Mouse (Mus musculus): ENCODE data around the gene Gm37240. TPM values are rescaled to one million over a fixed set of nuclear protein-coding genes. Genes with fewer than 3 reads are reported as not detected.

The Gm37240 gene
- polyA plus RNA-seq, 1 experiment from 2014 or later, result 0.11 TPM

DNA sequence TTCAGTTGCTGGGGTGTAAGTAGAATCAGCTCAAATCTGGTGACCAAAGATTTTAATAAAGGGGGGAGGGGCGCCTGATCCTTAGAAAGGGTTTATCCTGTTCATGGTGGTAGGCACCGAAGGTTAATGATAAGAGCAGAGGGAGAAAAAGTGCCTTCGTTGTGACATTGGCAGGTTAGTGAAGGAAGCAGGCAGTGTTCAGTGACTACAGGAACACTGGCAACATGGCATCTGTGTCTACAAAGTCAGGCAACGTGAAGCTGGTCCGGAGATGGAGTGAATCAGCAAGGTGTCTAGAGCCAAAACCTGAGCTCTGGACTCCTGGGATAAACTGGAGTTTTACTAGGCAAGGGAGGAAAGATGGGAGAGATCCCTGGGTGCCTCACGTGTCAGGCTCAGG, 1288.6 kb downstream of the Gm37240 start:
- WGBS, result 86% methylated on average over 6 of the region's 6 CpGs
- DNase-seq (no peak), ATAC-seq (ENCODE audit: low FRiP score, low TSS enrichment) (no peak)
- Histone ChIP-seq H3K4me2 (ENCODE audit: low read length) (no peak overlapping the region), H3K4me3 (replicated peaks; ENCODE audit: low read depth, low read length) (no peak overlapping the region), H3K27ac (replicated peaks; ENCODE audit: low read depth, low read length) (no peak overlapping the region), H3K9me3 (ENCODE audit: control insufficient read depth, low read length) (no peaks in the 10 kb centered on the region), H3K27me3 (ENCODE audit: control insufficient read depth, insufficient read depth, low read length) (peaks cover 9% of the 10 kb centered on the region), H3K9ac (replicated peaks; ENCODE audit: low read length) (no peak overlapping the region), H3K4me1 (ENCODE audit: control insufficient read depth, insufficient read depth, low read length) (no peaks in the 10 kb centered on the region), H3K36me3 (ENCODE audit: control insufficient read depth, insufficient read depth, low read length) (no peaks in the 10 kb centered on the region)

- ATAC-seq (ENCODE audit: low FRiP score, low TSS enrichment) (no peak), DNase-seq (no peak)
- H3K9ac ChIP-seq (replicated peaks; ENCODE audit: low read length), result no peak overlapping the region
- H3K9me3 ChIP-seq (ENCODE audit: control insufficient read depth, low read length), result no peaks in the 10 kb centered on the region
- peaks cover 9% of the 10 kb centered on the region for H3K27me3 ChIP-seq (ENCODE audit: control insufficient read depth, insufficient read depth, low read length)
- no peak overlapping the region for H3K4me2 ChIP-seq (ENCODE audit: low read length)
- no peak overlapping the region for H3K27ac ChIP-seq (replicated peaks; ENCODE audit: low read depth, low read length)
- no peaks in the 10 kb centered on the region for H3K36me3 ChIP-seq (ENCODE audit: control insufficient read depth, insufficient read depth, low read length)
- no peak overlapping the region for H3K4me3 ChIP-seq (replicated peaks; ENCODE audit: low read depth, low read length)
- H3K4me1 ChIP-seq (ENCODE audit: control insufficient read depth, insufficient read depth, low read length), result no peaks in the 10 kb centered on the region
- 85% methylated on average over 6 of the region's 6 CpGs for WGBS
Observed at GRCm38 (mm10) chr3:84597996-84598734, 1289.2 kb downstream of the Gm37240 start.

GRCm38 (mm10) chr3:84595677-84596234, 1291.6 kb downstream of the Gm37240 start:
- ATAC-seq (ENCODE audit: low FRiP score, low TSS enrichment) (no peak), DNase-seq (peak; percentile 23)
- no peaks in the 10 kb centered on the region for H3K9me3 ChIP-seq (ENCODE audit: control insufficient read depth, low read length)
- peaks cover 13% of the 10 kb centered on the region for H3K27me3 ChIP-seq (ENCODE audit: control insufficient read depth, insufficient read depth, low read length)
- H3K4me1 ChIP-seq (ENCODE audit: control insufficient read depth, insufficient read depth, low read length), result no peaks in the 10 kb centered on the region
- 33% methylated on average over 5 of the region's 5 CpGs for WGBS
- H3K4me3 ChIP-seq (replicated peaks; ENCODE audit: low read depth, low read length), result no peak overlapping the region
- H3K4me2 ChIP-seq (ENCODE audit: low read length), result peak overlapping the region; percentile 33
- no peak overlapping the region for H3K9ac ChIP-seq (replicated peaks; ENCODE audit: low read length)
- H3K36me3 ChIP-seq (ENCODE audit: control insufficient read depth, insufficient read depth, low read length), result no peaks in the 10 kb centered on the region
- no peak overlapping the region for H3K27ac ChIP-seq (replicated peaks; ENCODE audit: low read depth, low read length)

DNA sequence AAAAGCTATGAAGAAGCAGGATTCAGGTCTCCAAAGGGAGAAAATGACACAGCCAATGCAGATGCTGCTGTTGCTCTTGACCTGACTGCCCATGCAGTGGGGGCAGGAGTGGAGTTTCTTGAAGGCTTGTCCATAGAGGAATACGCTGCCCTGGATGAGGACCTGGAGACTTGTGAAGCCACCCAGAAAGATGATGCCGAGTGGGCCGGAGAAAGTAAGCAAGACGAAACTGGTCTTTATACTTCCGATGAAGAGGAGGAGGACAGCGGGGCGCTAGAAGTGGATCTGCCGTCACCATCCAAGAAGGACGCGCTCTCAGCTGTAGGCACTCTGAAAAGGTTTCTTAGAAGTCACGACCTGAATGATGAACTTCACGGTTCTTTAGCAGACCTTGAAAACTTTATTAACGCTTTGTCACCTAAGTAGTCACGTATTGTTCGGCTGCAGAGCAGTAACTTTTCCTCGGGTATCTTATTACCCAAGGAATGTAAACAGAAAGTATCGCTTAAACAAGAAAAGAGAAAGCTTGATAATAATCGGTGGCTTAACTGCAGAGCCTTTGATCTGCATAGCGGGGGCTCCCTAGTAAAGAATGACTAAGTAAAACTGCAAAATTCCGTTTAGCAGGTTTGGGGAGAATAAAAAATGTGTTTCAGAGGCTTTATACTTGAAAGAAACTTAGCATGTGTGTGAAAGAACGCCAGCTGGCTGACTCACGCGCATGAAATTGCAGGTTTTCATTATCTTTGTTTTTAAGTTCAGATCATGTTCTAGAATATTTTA, 1292.2 kb downstream of the Gm37240 start:
- Histone ChIP-seq H3K27ac (replicated peaks; ENCODE audit: low read depth, low read length) (no peak overlapping the region), H3K36me3 (ENCODE audit: control insufficient read depth, insufficient read depth, low read length) (no peaks in the 10 kb centered on the region), H3K4me2 (ENCODE audit: low read length) (peak overlapping the region; percentile 33), H3K4me3 (replicated peaks; ENCODE audit: low read depth, low read length) (no peak overlapping the region), H3K9me3 (ENCODE audit: control insufficient read depth, low read length) (no peaks in the 10 kb centered on the region), H3K27me3 (ENCODE audit: control insufficient read depth, insufficient read depth, low read length) (peaks cover 13% of the 10 kb centered on the region), H3K4me1 (ENCODE audit: control insufficient read depth, insufficient read depth, low read length) (no peaks in the 10 kb centered on the region), H3K9ac (replicated peaks; ENCODE audit: low read length) (no peak overlapping the region)
- 6% methylated on average over 23 of the region's 23 CpGs for WGBS
- peak; percentile 28 for DNase-seq
- no peak for ATAC-seq (ENCODE audit: low FRiP score, low TSS enrichment)

DNA sequence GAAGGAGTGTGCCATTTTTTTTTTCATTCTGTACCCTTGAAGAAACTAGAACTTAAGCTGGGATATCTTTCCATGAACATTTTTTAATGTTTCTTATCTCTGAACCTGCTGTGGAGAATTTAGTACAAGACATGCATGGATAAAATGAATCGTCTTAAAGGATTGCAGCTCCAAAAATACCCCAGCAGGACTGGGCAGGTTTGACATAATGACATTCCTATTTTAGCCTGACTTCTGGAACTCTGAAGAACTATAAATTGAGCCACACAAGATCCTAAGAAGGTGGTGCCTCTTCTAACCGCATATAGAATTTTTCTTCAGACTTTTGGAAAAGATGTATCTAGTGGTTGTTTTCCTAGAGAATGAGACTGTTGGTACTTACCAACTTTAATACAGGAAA, 1294.0 kb downstream of the Gm37240 start, which contains the start of gene Tigd4:
TSS of gene Tigd4 (plus strand) at position 301 of the 400 bp plus-strand sequence.
- peaks cover 13% of the 10 kb centered on the region for H3K27me3 ChIP-seq (ENCODE audit: control insufficient read depth, insufficient read depth, low read length)
- H3K4me3 ChIP-seq (replicated peaks; ENCODE audit: low read depth, low read length), result no peak within 1 kb of the TSS
- DNase-seq (no peak), ATAC-seq (ENCODE audit: low FRiP score, low TSS enrichment) (no peak)
- H3K4me1 ChIP-seq (ENCODE audit: control insufficient read depth, insufficient read depth, low read length), result no peaks in the 10 kb centered on the region
- H3K9me3 ChIP-seq (ENCODE audit: control insufficient read depth, low read length), result no peaks in the 10 kb centered on the region
- no peaks in the 10 kb centered on the region for H3K36me3 ChIP-seq (ENCODE audit: control insufficient read depth, insufficient read depth, low read length)
- no peak within 1 kb of the TSS for H3K9ac ChIP-seq (replicated peaks; ENCODE audit: low read length)
- H3K4me2 ChIP-seq (ENCODE audit: low read length), result no peak within 1 kb of the TSS
- 94% methylated on average over 2 of the region's 2 CpGs for WGBS
- no peak within 1 kb of the TSS for H3K27ac ChIP-seq (replicated peaks; ENCODE audit: low read depth, low read length)

GRCm38 (mm10) chr3:84586736-84587135, 1300.6 kb downstream of the Gm37240 start:
- no peak overlapping the region for H3K4me3 ChIP-seq (replicated peaks; ENCODE audit: low read depth, low read length)
- no peaks in the 10 kb centered on the region for H3K9me3 ChIP-seq (ENCODE audit: control insufficient read depth, low read length)
- 74% methylated on average over 5 of the region's 5 CpGs for WGBS
- no peaks in the 10 kb centered on the region for H3K36me3 ChIP-seq (ENCODE audit: control insufficient read depth, insufficient read depth, low read length)
- DNase-seq, result no peak
- H3K27me3 ChIP-seq (ENCODE audit: control insufficient read depth, insufficient read depth, low read length), result no peaks in the 10 kb centered on the region
- H3K4me1 ChIP-seq (ENCODE audit: control insufficient read depth, insufficient read depth, low read length), result peaks cover 6% of the 10 kb centered on the region; the same call in 1 of the 2 replicates
- no peak overlapping the region for H3K4me2 ChIP-seq (ENCODE audit: low read length)
- no peak overlapping the region for H3K27ac ChIP-seq (replicated peaks; ENCODE audit: low read depth, low read length)
- no peak for ATAC-seq (ENCODE audit: low FRiP score, low TSS enrichment)
- no peak overlapping the region for H3K9ac ChIP-seq (replicated peaks; ENCODE audit: low read length)

DNA sequence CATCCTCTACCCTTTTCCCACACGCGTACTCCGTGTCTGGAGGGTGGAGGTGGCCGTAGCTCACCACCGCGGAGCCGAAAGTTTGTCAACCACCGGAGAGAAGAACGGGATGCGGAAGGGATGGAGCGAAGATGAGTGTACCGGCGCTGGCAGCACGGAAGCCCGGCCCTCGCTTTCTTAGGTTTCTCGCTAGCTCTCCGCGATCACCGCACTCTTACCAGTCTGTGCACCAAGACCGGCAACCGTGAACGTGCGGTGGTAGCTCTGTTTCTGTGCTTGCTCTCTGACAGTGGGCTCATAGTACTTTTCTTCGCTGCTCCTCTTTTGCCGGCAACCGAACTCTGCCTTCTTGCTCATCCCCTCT, 1304.4 kb downstream of the Gm37240 start:
- H3K4me1 ChIP-seq (ENCODE audit: control insufficient read depth, insufficient read depth, low read length), result peaks cover 15% of the 10 kb centered on the region
- H3K9me3 ChIP-seq (ENCODE audit: control insufficient read depth, low read length), result no peaks in the 10 kb centered on the region
- H3K27me3 ChIP-seq (ENCODE audit: control insufficient read depth, insufficient read depth, low read length), result no peaks in the 10 kb centered on the region
- H3K36me3 ChIP-seq (ENCODE audit: control insufficient read depth, insufficient read depth, low read length), result no peaks in the 10 kb centered on the region
- peak overlapping the region; percentile 83 for H3K4me3 ChIP-seq (replicated peaks; ENCODE audit: low read depth, low read length)
- peak overlapping the region; percentile 92 for H3K27ac ChIP-seq (replicated peaks; ENCODE audit: low read depth, low read length)
- ATAC-seq (ENCODE audit: low FRiP score, low TSS enrichment) (peak; percentile 66), DNase-seq (no peak)
- peak overlapping the region; percentile 57 for H3K9ac ChIP-seq (replicated peaks; ENCODE audit: low read length)
- under 1% methylated on average over 27 of the region's 27 CpGs for WGBS
- peak overlapping the region; percentile 67 for H3K4me2 ChIP-seq (ENCODE audit: low read length)

- peak; percentile 98 for DNase-seq
- ATAC-seq (ENCODE audit: low FRiP score, low TSS enrichment), result peak; percentile 98
Observed at GRCm38 (mm10) chr3:84582023-84582912, 1305.0 kb downstream of the Gm37240 start, which contains the start of gene Arfip1. TSS of gene Arfip1 (minus strand) at chr3:84582625.

More at GRCm38 (mm10) chr3:84582023-84582912, 1305.0 kb downstream of the Gm37240 start, which contains the start of gene Arfip1:
- Histone ChIP-seq H3K4me3 (replicated peaks; ENCODE audit: low read depth, low read length) (peak within 1 kb of the TSS; percentile 83), H3K9me3 (ENCODE audit: control insufficient read depth, low read length) (no peaks in the 10 kb centered on the region), H3K27ac (replicated peaks; ENCODE audit: low read depth, low read length) (peak within 1 kb of the TSS; percentile 92), H3K27me3 (ENCODE audit: control insufficient read depth, insufficient read depth, low read length) (no peaks in the 10 kb centered on the region), H3K9ac (replicated peaks; ENCODE audit: low read length) (peak within 1 kb of the TSS; percentile 57), H3K4me2 (ENCODE audit: low read length) (peak within 1 kb of the TSS; percentile 67), H3K36me3 (ENCODE audit: control insufficient read depth, insufficient read depth, low read length) (no peaks in the 10 kb centered on the region), H3K4me1 (ENCODE audit: control insufficient read depth, insufficient read depth, low read length) (peaks cover 15% of the 10 kb centered on the region)
- under 1% methylated on average over 70 of the region's 70 CpGs for WGBS

All from midbrain, embryonic 14.5 days (tissue).